Mouse (Mus musculus) midbrain, embryonic 16.5 days (tissue): Measurements from ENCODE around the gene Qrich1. TPM values are rescaled to one million over a fixed set of nuclear protein-coding genes. Genes with fewer than 3 reads are reported as not detected.

Experiments
- ATAC-seq: fragments of 200-750 bp; cut with Nextera tagmentation; 2 replicates; pipeline ENCODE4 v1.8.0; 2017; ENCODE audit warnings: moderate TSS enrichment
- H3K27ac ChIP-seq: fragments of 300-500 bp; sonication (generic); 2 replicates; pipeline ENCODE4 v1.5.1; 2014; ENCODE audit warnings: mild to moderate bottlenecking, low read length, mixed read lengths
- H3K27me3 ChIP-seq: fragments of 300-500 bp; sonication (generic); 2 replicates; pipeline ENCODE4 v1.6.1; 2014; ENCODE audit warnings: low read depth, low read length, mixed read lengths; ENCODE audit not compliant: control insufficient read depth, insufficient read depth
- H3K36me3 ChIP-seq: fragments of 300-500 bp; sonication (generic); 2 replicates; pipeline ENCODE4 v1.6.1; 2014; ENCODE audit warnings: mild to moderate bottlenecking, low read length, moderate library complexity, mixed read lengths; ENCODE audit not compliant: control insufficient read depth, insufficient read depth
- H3K4me1 ChIP-seq: fragments of 300-500 bp; sonication (generic); 2 replicates; pipeline ENCODE4 v1.6.1; 2014; ENCODE audit warnings: mild to moderate bottlenecking, low read length, mixed read lengths; ENCODE audit not compliant: control insufficient read depth, insufficient read depth
- H3K4me2 ChIP-seq: fragments of 300-500 bp; sonication (generic); 2 replicates; pipeline ENCODE4 v1.6.1; 2014; ENCODE audit warnings: mild to moderate bottlenecking, low read length, mixed read lengths
- H3K4me3 ChIP-seq: fragments of 300-500 bp; sonication (generic); 2 replicates; pipeline ENCODE4 v1.5.1; 2014; ENCODE audit warnings: low read depth, mild to moderate bottlenecking, low read length, moderate library complexity, mixed read lengths
- H3K9ac ChIP-seq: fragments of 300-500 bp; sonication (generic); 2 replicates; pipeline ENCODE4 v1.6.1; 2014; ENCODE audit warnings: low read depth, low read length, mixed read lengths
- H3K9me3 ChIP-seq: fragments of 300-500 bp; sonication (generic); replicated peaks from 2 replicates; pipeline ENCODE4 v1.6.1; 2014; ENCODE audit warnings: mild to moderate bottlenecking, low read length, mixed read lengths; ENCODE audit not compliant: control insufficient read depth, poor library complexity, severe bottlenecking
- WGBS: fragments of 180-500 bp; shearing (Covaris S2); extraction: QIAGEN DNeasy Blood & Tissue Kit; methylation state at CpG from one replicate; pipeline ENCODE4 v1.1.7; 2014; 5-methylcytosine and 5-hydroxymethylcytosine counted together
- polyA plus RNA-seq: library from polyadenylated mRNA; unstranded; fragments of >200 nt; fragmentation: Nextera tagmentation; extraction: Ambion mirVana; gene quantifications from 2 replicates; pipeline ENCODE4 v1.2.1, GENCODE M21; 2015

The Qrich1 gene
- polyA plus RNA-seq, 1 experiment from 2014 or later: 119 TPM

- no peak for ATAC-seq
- no peak overlapping the region for H3K9ac ChIP-seq
- no peaks in the 10 kb centered on the region for H3K4me1 ChIP-seq
- H3K36me3 ChIP-seq: peaks cover 35% of the 10 kb centered on the region
- H3K9me3 ChIP-seq: no peaks in the 10 kb centered on the region
- H3K27me3 ChIP-seq: no peaks in the 10 kb centered on the region
- no peak overlapping the region for H3K27ac ChIP-seq
- no peak overlapping the region for H3K4me2 ChIP-seq
- H3K4me3 ChIP-seq: no peak overlapping the region
Observed at GRCm38 (mm10) chr9:108540846-108541245, 24.2 kb downstream of the Qrich1 start.

GRCm38 (mm10) chr9:108545986-108546385 lies 29.4 kb downstream of the Qrich1 start:
- 97% methylated on average over 3 of the region's 3 CpGs for WGBS
- Histone ChIP-seq H3K4me2 (no peak overlapping the region), H3K27ac (no peak overlapping the region), H3K4me3 (no peak overlapping the region), H3K4me1 (no peaks in the 10 kb centered on the region), H3K36me3 (peaks cover 33% of the 10 kb centered on the region), H3K27me3 (no peaks in the 10 kb centered on the region), H3K9me3 (no peaks in the 10 kb centered on the region), H3K9ac (no peak overlapping the region)
- no peak for ATAC-seq

- H3K27me3 ChIP-seq: no peaks in the 10 kb centered on the region
- H3K4me1 ChIP-seq: no peaks in the 10 kb centered on the region
- no peak overlapping the region for H3K4me2 ChIP-seq
- no peak overlapping the region for H3K4me3 ChIP-seq
- H3K9me3 ChIP-seq: no peaks in the 10 kb centered on the region
- H3K36me3 ChIP-seq: peaks cover 30% of the 10 kb centered on the region
- no peak overlapping the region for H3K9ac ChIP-seq
- no peak for ATAC-seq
- no peak overlapping the region for H3K27ac ChIP-seq
- WGBS: 97% methylated on average over 1 of the region's 1 CpGs
Observed at GRCm38 (mm10) chr9:108546875-108547274, 30.3 kb downstream of the Qrich1 start.

- no peak for ATAC-seq
- WGBS: 94% methylated on average over 4 of the region's 4 CpGs
- Histone ChIP-seq H3K4me1 (peaks cover 13% of the 10 kb centered on the region), H3K27me3 (no peaks in the 10 kb centered on the region), H3K9me3 (no peaks in the 10 kb centered on the region), H3K9ac (no peak overlapping the region), H3K4me3 (no peak overlapping the region), H3K4me2 (no peak overlapping the region), H3K36me3 (peaks cover 25% of the 10 kb centered on the region), H3K27ac (no peak overlapping the region)
Observed at GRCm38 (mm10) chr9:108559169-108559568, 42.6 kb downstream of the Qrich1 start.

- peaks cover 13% of the 10 kb centered on the region for H3K4me1 ChIP-seq
- 0% methylated on average over 52 of the region's 53 CpGs for WGBS
- peak within 1 kb of the TSS; percentile 64 for H3K9ac ChIP-seq
- H3K4me2 ChIP-seq: peak within 1 kb of the TSS; percentile 79
- H3K27me3 ChIP-seq: no peaks in the 10 kb centered on the region
- ATAC-seq: peak; percentile 99
- H3K27ac ChIP-seq: peak within 1 kb of the TSS; percentile 62
- H3K9me3 ChIP-seq: no peaks in the 10 kb centered on the region
- peaks cover 29% of the 10 kb centered on the region for H3K36me3 ChIP-seq
- H3K4me3 ChIP-seq: peak within 1 kb of the TSS; percentile 47
Observed at GRCm38 (mm10) chr9:108560227-108560841, 43.7 kb downstream of the Qrich1 start, which contains the start of gene Impdh2. Gene Impdh2 (plus strand): TSS chr9:108560286.

- Histone ChIP-seq H3K4me1 (peaks cover 30% of the 10 kb centered on the region), H3K9me3 (no peaks in the 10 kb centered on the region), H3K4me3 (no peak overlapping the region), H3K27me3 (no peaks in the 10 kb centered on the region), H3K36me3 (peaks cover 10% of the 10 kb centered on the region), H3K9ac (no peak overlapping the region), H3K4me2 (no peak overlapping the region), H3K27ac (no peak overlapping the region)
- WGBS: 93% methylated on average over 8 of the region's 8 CpGs
- no peak for ATAC-seq
Observed at GRCm38 (mm10) chr9:108563671-108564070, 47.1 kb downstream of the Qrich1 start.

GRCm38 (mm10) chr9:108564131-108564530 lies 47.5 kb downstream of the Qrich1 start:
- ATAC-seq: no peak
- Histone ChIP-seq H3K4me1 (peaks cover 31% of the 10 kb centered on the region), H3K36me3 (peaks cover 10% of the 10 kb centered on the region), H3K9ac (no peak overlapping the region), H3K4me3 (no peak overlapping the region), H3K9me3 (no peaks in the 10 kb centered on the region), H3K4me2 (no peak overlapping the region), H3K27me3 (no peaks in the 10 kb centered on the region), H3K27ac (no peak overlapping the region)
- 88% methylated on average over 7 of the region's 7 CpGs for WGBS

GRCm38 (mm10) chr9:108565881-108566814 lies 49.5 kb downstream of the Qrich1 start:
- no peaks in the 10 kb centered on the region for H3K9me3 ChIP-seq
- H3K4me2 ChIP-seq: peak overlapping the region; percentile 98
- no peak for ATAC-seq
- peaks cover 13% of the 10 kb centered on the region for H3K36me3 ChIP-seq
- H3K27me3 ChIP-seq: no peaks in the 10 kb centered on the region
- peak overlapping the region; percentile 91 for H3K9ac ChIP-seq
- H3K4me1 ChIP-seq: peaks cover 37% of the 10 kb centered on the region
- H3K27ac ChIP-seq: peak overlapping the region; percentile 99
- H3K4me3 ChIP-seq: peak overlapping the region; percentile 79
- WGBS: 12% methylated on average over 35 of the region's 35 CpGs
